Mouse (Mus musculus) midbrain, embryonic 15.5 days (tissue): ENCODE measurements around the gene Gm9745. TPM values are rescaled to one million over a fixed set of nuclear protein-coding genes. Genes with fewer than 3 reads are reported as not detected.
"Not testable (repeated sequence)": the region's sequence is repeated elsewhere in the genome, so short reads cannot be mapped to it uniquely, and the experiment has no call there.

Experiments used
- ATAC-seq: fragments of 200-750 bp; cut with Nextera tagmentation; replicated peaks from 2 replicates; pipeline ENCODE4 v1.8.0; 2017; ENCODE audit warnings: moderate TSS enrichment
- H3K27ac ChIP-seq: fragments of 300-500 bp; sonication (generic); 2 replicates; pipeline ENCODE4 v1.5.1; 2015; ENCODE audit warnings: mild to moderate bottlenecking, inconsistent platforms
- H3K27me3 ChIP-seq: fragments of 300-500 bp; sonication (generic); replicated peaks from 2 replicates; pipeline ENCODE4 v1.6.1; 2015; ENCODE audit warnings: inconsistent platforms
- H3K36me3 ChIP-seq: fragments of 300-500 bp; sonication (generic); replicated peaks from 2 replicates; pipeline ENCODE4 v1.6.1; 2015; ENCODE audit warnings: inconsistent platforms
- H3K4me1 ChIP-seq: fragments of 300-500 bp; sonication (generic); 2 replicates; pipeline ENCODE4 v1.6.1; 2015; ENCODE audit warnings: inconsistent platforms
- H3K4me2 ChIP-seq: fragments of 300-500 bp; sonication (generic); 2 replicates; pipeline ENCODE4 v1.6.1; 2015; ENCODE audit warnings: inconsistent platforms, mild to moderate bottlenecking, moderate library complexity
- H3K4me3 ChIP-seq: fragments of 300-500 bp; sonication (generic); 2 replicates; pipeline ENCODE4 v1.5.1; 2015; ENCODE audit warnings: mild to moderate bottlenecking, inconsistent platforms
- H3K9ac ChIP-seq: fragments of 300-500 bp; sonication (generic); 2 replicates; pipeline ENCODE4 v1.6.1; 2015; ENCODE audit warnings: mild to moderate bottlenecking, inconsistent platforms
- H3K9me3 ChIP-seq: fragments of 300-500 bp; sonication (generic); 2 replicates; pipeline ENCODE4 v1.6.1; 2016; ENCODE audit warnings: inconsistent platforms
- WGBS: fragments of 180-500 bp; shearing (Covaris S2); methylation state at CpG from one replicate; pipeline ENCODE4 v1.1.7; 2015; ENCODE audit warnings: mixed read lengths; 5-methylcytosine and 5-hydroxymethylcytosine counted together
- polyA plus RNA-seq: library from polyadenylated mRNA; unstranded; fragments of >200 nt; fragmentation: Nextera tagmentation; extraction: Ambion mirVana; gene quantifications from 2 replicates; pipeline ENCODE4 v1.2.1, GENCODE M21; 2015

Gm9745 gene
- polyA plus RNA-seq, 1 experiment from 2014 or later, result not detected

DNA sequence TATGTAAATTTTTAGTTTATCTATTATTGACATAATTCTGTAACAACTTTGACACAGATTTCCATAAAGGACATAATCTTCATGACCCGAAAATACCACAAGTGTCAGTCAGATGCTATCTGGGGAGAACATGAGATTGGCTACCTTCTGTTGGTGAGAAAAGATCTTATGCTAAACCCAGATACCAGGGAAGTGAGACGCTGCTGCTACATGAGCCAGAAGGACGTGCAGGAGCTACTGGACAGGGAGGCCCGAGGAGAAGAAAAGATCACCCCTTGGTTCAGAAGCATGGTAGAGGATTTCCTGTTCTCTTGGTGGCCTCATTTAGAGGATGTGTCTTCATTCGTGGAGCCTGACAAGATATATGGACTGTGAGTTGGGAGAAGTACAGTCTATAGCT, 11.0 kb upstream of the Gm9745 start:
- not testable (repeated sequence) for H3K4me3 ChIP-seq, H3K27ac ChIP-seq, H3K9ac ChIP-seq, H3K27me3 ChIP-seq, H3K36me3 ChIP-seq, H3K4me2 ChIP-seq, H3K4me1 ChIP-seq, ATAC-seq, H3K9me3 ChIP-seq
- WGBS, result 88% methylated on average over 1 of the region's 5 CpGs

- not testable (repeated sequence) for H3K9me3 ChIP-seq, H3K27me3 ChIP-seq, H3K4me2 ChIP-seq, H3K4me3 ChIP-seq, H3K27ac ChIP-seq, H3K9ac ChIP-seq, H3K4me1 ChIP-seq, H3K36me3 ChIP-seq, ATAC-seq
- no CpG with 5 or more reads among the region's 5 CpGs for WGBS
These were observed 8.8 kb upstream of the Gm9745 start for GRCm38 (mm10) chr13:8956873-8957272.

- H3K4me3 ChIP-seq, H3K27ac ChIP-seq, H3K9ac ChIP-seq, ATAC-seq, H3K4me1 ChIP-seq, H3K36me3 ChIP-seq, H3K4me2 ChIP-seq, H3K9me3 ChIP-seq, H3K27me3 ChIP-seq: not testable (repeated sequence)
- WGBS, result 83% methylated on average over 2 of the region's 2 CpGs
These were observed 7.1 kb upstream of the Gm9745 start for GRCm38 (mm10) chr13:8955127-8955526.

DNA sequence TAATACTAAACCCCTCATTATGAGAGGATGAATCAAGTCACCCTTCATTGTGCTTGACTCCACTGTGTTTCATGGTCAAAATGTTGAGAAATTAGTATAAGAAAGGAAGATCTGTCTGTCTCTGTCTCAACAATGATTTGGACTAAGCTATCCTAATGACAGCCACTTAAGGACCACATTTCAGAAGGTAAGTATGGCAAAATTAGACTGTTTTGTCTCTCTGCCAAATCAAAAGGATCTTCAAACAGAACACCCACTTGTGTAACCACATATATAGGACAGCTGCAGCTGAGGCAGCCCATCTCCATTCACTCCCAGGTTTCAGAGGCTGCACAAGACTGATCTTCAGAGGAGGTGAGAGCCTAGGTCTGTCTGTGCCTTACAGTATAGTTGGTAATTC, 4.5 kb upstream of the Gm9745 start, which contains the start of gene Idi2:
Gene Idi2 (plus strand): TSS at position 301 of the 400 bp plus-strand sequence.
- ATAC-seq, H3K4me1 ChIP-seq, H3K9ac ChIP-seq, H3K36me3 ChIP-seq, H3K4me3 ChIP-seq, H3K9me3 ChIP-seq, H3K4me2 ChIP-seq, H3K27me3 ChIP-seq, H3K27ac ChIP-seq: not testable (repeated sequence)

GRCm38 (mm10) chr13:8943828-8944227, 4.2 kb downstream of the Gm9745 start:
- H3K27ac ChIP-seq, H3K27me3 ChIP-seq, H3K4me1 ChIP-seq, ATAC-seq, H3K36me3 ChIP-seq, H3K9ac ChIP-seq, H3K9me3 ChIP-seq, H3K4me3 ChIP-seq, H3K4me2 ChIP-seq: not testable (repeated sequence)
- no CpG with 5 or more reads among the region's 5 CpGs for WGBS

- not testable (repeated sequence) for H3K36me3 ChIP-seq, H3K27ac ChIP-seq, ATAC-seq, H3K4me3 ChIP-seq, H3K4me1 ChIP-seq, H3K9me3 ChIP-seq, H3K9ac ChIP-seq, H3K27me3 ChIP-seq, H3K4me2 ChIP-seq
- WGBS, result 92% methylated on average over 1 of the region's 5 CpGs
These were observed 6.3 kb downstream of the Gm9745 start for GRCm38 (mm10) chr13:8941701-8942100.

- ATAC-seq, result not testable (repeated sequence)
- 92% methylated on average over 4 of the region's 4 CpGs for WGBS
These were observed 6.9 kb downstream of the Gm9745 start for GRCm38 (mm10) chr13:8941110-8941509.

GRCm38 (mm10) chr13:8937611-8938140, 10.4 kb downstream of the Gm9745 start:
- H3K27me3 ChIP-seq, H3K27ac ChIP-seq, H3K4me2 ChIP-seq, H3K9me3 ChIP-seq, H3K4me1 ChIP-seq, H3K9ac ChIP-seq, ATAC-seq, H3K4me3 ChIP-seq, H3K36me3 ChIP-seq: not testable (repeated sequence)
- WGBS, result 74% methylated on average over 6 of the region's 6 CpGs

More at GRCm38 (mm10) chr13:8941110-8941509, 6.9 kb downstream of the Gm9745 start:
- not testable (repeated sequence) for H3K4me1 ChIP-seq, H3K36me3 ChIP-seq, H3K4me3 ChIP-seq, H3K27me3 ChIP-seq, H3K27ac ChIP-seq, H3K4me2 ChIP-seq, H3K9me3 ChIP-seq, H3K9ac ChIP-seq

DNA sequence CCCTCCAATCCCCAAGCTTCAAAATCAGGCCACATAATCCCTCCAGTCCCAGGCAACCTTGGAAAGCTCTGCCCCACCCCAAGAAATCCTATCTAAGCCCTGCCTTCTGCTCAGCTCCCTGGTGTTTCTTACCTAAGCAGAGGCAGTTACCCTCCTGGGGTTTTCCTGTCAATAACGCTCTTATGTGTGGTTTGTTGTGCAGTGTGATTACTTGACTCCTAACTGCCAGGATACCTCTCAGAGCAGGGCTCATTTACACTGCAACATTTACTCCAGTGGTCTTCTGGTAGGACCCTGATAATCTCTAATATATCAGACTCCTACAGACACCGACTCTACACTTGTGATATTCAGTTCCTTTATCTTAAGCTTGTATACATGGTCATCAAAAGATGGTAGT, 14.5 kb downstream of the Gm9745 start:
- Histone ChIP-seq H3K4me1 (no peaks in the 10 kb centered on the region), H3K27ac (no peak overlapping the region), H3K9ac (no peak overlapping the region), H3K9me3 (no peaks in the 10 kb centered on the region), H3K4me2 (no peak overlapping the region), H3K27me3 (no peaks in the 10 kb centered on the region), H3K4me3 (no peak overlapping the region), H3K36me3 (no peaks in the 10 kb centered on the region)
- WGBS, result 70% methylated on average over 2 of the region's 2 CpGs
- ATAC-seq, result no peak

GRCm38 (mm10) chr13:8913890-8914289, 34.1 kb downstream of the Gm9745 start:
- not testable (repeated sequence) for ATAC-seq, H3K4me2 ChIP-seq, H3K27me3 ChIP-seq, H3K9ac ChIP-seq, H3K9me3 ChIP-seq, H3K4me1 ChIP-seq, H3K4me3 ChIP-seq, H3K36me3 ChIP-seq, H3K27ac ChIP-seq
- 93% methylated on average over 8 of the region's 8 CpGs for whole genome bisulfite sequencing

- ATAC-seq, H3K9me3 ChIP-seq, H3K9ac ChIP-seq, H3K36me3 ChIP-seq, H3K27me3 ChIP-seq, H3K4me3 ChIP-seq, H3K4me2 ChIP-seq, H3K27ac ChIP-seq, H3K4me1 ChIP-seq: not testable (repeated sequence)
- WGBS, result 94% methylated on average over 2 of the region's 2 CpGs
These were observed 42.0 kb downstream of the Gm9745 start for GRCm38 (mm10) chr13:8905986-8906385.
